Mouse (Mus musculus): ENCODE data around the gene Dlx5. TPM values are rescaled to one million over a fixed set of nuclear protein-coding genes. Genes with fewer than 3 reads are reported as not detected.

Gene Dlx5
- not detected in 2 replicates for polyA plus RNA-seq (2012; ENCODE audit: insufficient read depth, insufficient read length, missing spikeins)

DNA sequence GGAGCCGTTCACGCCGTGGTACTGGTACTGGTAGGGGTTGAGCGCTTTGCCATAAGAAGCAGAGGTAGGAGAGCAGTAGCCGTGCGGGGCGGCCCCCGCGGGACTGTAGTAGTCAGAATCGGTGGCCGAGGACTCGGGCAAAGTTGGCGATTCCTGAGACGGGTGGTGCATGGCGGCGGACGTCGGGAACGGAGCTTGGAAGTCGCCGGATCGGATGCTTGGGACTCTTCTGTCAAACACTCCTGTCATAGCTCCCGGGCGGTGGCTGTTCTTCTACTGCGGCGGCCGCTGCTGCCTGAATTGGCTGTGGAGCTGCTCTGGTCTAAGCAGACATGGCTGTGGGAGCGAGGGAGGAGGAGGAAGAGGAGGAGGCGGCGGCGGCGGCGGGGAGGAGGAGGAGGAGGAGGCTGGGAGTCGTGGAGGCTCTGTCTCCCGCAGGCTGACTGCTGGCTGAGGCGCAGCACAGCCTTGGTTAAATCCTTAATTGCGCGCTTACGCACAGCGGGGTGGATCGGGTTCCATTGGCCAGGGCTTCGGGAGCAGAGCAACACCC lies at the start of gene Dlx5:
TSS of gene Dlx5 (minus strand) at position 448 of the 553 bp plus-strand sequence.
- Histone ChIP-seq H3K4me3 (ENCODE audit: insufficient read depth, low read depth, low read length) (peak within 1 kb of the TSS; percentile 52), H3K27ac (replicated peaks; ENCODE audit: low read depth, low read length) (no peak within 1 kb of the TSS), H3K4me1 (ENCODE audit: control insufficient read depth, insufficient read depth, insufficient read length, low read length) (no peaks in the 10 kb centered on the region)

DNA sequence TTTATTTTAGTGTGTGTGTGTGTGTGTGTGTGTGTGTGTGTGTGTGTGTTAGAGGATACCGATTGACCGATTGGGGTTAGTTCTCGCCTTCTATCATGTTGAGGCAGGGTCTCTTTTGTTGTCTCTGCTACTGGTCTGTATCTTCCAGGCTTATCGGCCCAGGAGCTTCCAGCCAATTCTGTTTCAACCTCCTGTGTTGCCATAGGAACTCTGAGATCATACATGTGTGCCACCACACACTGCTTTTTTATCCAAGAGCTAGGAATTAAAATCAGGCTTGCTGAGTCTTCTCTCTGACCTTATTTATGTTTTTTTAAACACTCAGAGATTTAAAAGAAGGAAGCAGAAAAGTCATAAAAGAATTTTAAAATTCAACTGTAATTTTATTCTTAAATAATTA lies 49.6 kb upstream of the Dlx5 start:
- H3K4me3 ChIP-seq (ENCODE audit: insufficient read depth, low read depth, low read length) = no peak overlapping the region
- H3K4me1 ChIP-seq (ENCODE audit: control insufficient read depth, insufficient read depth, insufficient read length, low read length) = no peaks in the 10 kb centered on the region
- H3K27ac ChIP-seq (replicated peaks; ENCODE audit: low read depth, low read length) = no peak overlapping the region

DNA sequence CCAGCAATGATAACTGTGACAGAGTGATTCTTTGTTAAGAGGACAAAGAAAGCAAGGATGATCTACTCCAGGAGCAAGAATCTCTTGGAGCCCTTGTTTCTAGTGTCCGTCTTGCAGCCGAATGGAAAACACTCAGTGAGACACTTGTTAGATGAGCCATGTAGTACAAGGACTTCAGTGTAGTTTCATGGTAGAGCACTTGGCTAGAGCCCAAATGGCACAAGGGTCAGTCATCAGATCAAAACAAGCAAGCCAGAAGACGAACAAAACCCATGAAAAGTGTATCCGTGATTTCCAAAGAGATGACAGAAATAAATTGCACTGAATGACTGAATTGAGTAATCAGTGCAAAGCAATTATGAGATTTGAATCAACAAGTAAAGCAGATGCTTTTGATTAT lies 48.9 kb upstream of the Dlx5 start:
- Histone ChIP-seq H3K27ac (replicated peaks; ENCODE audit: low read depth, low read length) (no peak overlapping the region), H3K4me3 (ENCODE audit: insufficient read depth, low read depth, low read length) (no peak overlapping the region), H3K4me1 (ENCODE audit: control insufficient read depth, insufficient read depth, insufficient read length, low read length) (no peaks in the 10 kb centered on the region)

DNA sequence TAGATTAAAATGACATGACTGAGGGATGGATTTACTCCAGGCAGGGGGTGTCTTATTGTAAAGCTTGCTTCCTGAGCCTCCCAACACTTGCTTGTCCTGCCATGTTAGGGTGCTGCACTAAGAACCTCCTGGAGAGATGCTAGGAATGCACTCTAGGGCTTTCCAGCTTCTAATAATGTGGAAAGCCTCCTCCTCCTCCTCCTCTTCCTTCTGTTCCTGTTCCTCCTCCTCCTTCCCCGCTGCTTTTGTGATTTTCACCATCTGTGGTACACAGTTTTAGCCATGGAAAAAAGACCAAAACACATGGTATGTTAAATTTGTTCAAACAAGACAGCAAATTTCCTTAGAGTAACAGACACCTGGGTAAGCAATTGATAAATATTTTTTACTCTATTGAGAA lies 43.4 kb upstream of the Dlx5 start:
- no peak overlapping the region for H3K27ac ChIP-seq (replicated peaks; ENCODE audit: low read depth, low read length)

DNA sequence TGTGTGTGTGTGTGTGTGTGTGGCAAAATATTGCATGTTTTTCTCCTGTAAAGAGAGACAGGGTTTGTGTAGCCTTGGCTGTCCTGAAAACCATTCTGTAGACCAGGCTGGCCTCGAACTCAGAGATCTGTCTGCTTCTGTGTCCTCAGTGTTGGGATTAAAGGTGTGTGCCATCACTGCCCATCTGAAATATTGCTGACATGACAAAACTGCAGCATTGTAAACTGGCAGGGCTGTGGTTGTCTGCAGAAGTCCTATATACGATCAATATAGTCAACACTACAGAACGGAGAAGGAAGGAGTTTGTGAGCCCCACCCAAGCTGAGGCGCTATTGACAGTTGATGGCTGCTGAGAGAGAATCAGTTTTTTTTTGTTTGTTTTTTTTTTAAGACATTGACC lies 35.4 kb upstream of the Dlx5 start:
- no peak overlapping the region for H3K4me3 ChIP-seq (ENCODE audit: insufficient read depth, low read depth, low read length)
- H3K27ac ChIP-seq (replicated peaks; ENCODE audit: low read depth, low read length) = no peak overlapping the region
- no peaks in the 10 kb centered on the region for H3K4me1 ChIP-seq (ENCODE audit: control insufficient read depth, insufficient read depth, insufficient read length, low read length)

More for the DNA sequence above, 43.4 kb upstream of the Dlx5 start:
- no peaks in the 10 kb centered on the region for H3K4me1 ChIP-seq (ENCODE audit: control insufficient read depth, insufficient read depth, insufficient read length, low read length)
- H3K4me3 ChIP-seq (ENCODE audit: insufficient read depth, low read depth, low read length) = no peak overlapping the region

DNA sequence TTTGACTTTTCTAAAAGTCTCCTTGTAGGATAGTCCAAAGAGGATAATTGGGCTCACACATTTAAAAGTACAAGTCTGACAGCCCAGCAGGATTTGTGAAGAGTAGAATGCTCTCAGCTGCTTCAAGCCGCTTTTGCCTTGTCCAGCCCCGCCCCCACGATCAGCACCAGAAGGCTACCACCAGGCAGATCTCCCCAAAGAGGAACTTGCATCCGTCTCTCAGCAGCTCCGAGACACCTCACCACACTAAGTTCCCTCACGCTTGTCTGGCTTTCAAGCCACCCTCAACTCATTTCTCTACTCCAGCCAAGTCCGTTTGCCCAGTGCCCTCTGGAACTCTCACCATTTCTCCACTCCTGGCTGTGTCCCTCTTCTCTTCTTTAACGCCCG lies 33.6 kb upstream of the Dlx5 start:
- Histone ChIP-seq H3K27ac (replicated peaks; ENCODE audit: low read depth, low read length) (no peak overlapping the region), H3K4me1 (ENCODE audit: control insufficient read depth, insufficient read depth, insufficient read length, low read length) (no peaks in the 10 kb centered on the region), H3K4me3 (ENCODE audit: insufficient read depth, low read depth, low read length) (no peak overlapping the region)

DNA sequence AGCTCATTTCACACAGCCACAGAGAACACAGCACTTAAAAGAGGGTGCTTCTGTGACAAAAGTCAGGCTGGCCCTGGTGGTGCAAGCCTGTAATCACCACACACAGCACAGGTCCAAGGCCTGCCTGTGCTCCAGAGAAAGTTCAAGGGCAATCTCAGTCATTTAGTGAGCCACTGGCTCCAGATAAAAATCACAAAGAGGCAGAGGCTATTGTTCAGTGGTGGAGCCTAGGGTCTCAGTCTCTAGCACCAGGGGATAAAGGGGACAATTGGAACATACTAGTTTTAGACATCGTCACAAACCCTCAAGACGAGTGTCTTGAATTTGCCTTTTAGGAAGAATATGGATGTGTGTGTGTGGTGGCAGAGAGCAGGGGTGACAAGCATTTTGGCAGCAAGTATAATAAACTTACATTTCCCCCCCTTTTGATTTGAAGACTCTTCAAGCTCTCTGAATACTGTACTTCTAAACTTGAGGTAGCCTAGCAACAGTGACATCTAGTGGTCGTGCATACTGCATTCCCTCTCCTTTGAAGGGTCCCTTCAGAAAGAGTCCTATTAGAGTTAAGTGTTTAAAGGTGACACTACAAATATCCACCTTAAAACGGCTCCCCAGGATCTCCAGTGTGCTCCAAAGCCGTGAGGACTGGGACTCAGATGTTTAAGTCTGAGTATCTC lies 33.1 kb upstream of the Dlx5 start:
- no peak overlapping the region for H3K27ac ChIP-seq (replicated peaks; ENCODE audit: low read depth, low read length)
- H3K4me1 ChIP-seq (ENCODE audit: control insufficient read depth, insufficient read depth, insufficient read length, low read length) = no peaks in the 10 kb centered on the region
- H3K4me3 ChIP-seq (ENCODE audit: insufficient read depth, low read depth, low read length) = no peak overlapping the region

DNA sequence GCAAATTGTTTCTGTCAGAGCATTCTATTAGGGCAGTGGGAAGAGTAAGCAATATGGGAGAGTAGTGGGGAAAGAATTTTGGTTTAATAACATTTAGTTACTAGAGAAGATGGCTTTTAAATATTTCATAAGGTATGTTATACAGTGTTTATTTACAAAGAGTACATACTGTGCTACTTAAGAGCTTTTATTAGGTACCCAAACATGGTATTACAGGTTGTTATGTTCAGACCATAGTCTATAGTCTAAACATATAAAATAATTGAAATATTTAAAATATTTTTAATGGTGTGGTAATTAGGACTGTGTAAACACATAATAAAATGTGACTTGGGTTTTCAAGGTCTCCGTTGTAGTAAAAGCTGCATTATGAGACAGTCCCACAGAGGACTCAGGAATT lies 32.4 kb upstream of the Dlx5 start:
- Histone ChIP-seq H3K4me1 (ENCODE audit: control insufficient read depth, insufficient read depth, insufficient read length, low read length) (no peaks in the 10 kb centered on the region), H3K4me3 (ENCODE audit: insufficient read depth, low read depth, low read length) (no peak overlapping the region), H3K27ac (replicated peaks; ENCODE audit: low read depth, low read length) (no peak overlapping the region)

DNA sequence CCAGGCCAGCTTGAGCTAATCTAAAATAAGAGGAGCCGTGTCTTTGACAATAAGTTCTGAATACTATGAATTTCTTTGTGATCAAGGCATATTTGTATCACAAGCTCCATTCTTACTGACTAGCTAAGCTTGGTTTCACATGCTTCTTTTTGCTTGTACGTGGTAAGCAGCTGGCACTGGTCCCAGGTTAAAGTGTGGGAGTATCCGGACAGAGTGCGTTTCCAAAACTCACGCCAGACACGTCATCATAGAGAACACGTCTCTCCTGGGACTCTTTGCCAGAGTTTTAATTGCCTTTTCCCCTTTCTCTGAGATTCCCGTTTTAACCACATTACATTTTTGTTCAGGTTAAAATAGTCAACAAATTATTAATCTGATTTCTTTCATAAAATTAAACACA lies 27.7 kb upstream of the Dlx5 start:
- no peak overlapping the region for H3K4me3 ChIP-seq (ENCODE audit: insufficient read depth, low read depth, low read length)
- H3K27ac ChIP-seq (replicated peaks; ENCODE audit: low read depth, low read length) = peak overlapping the region; percentile 72
- 0 out of 2 replicates have a peak, but pooled peaks cover 3% of the 10 kb centered on the region for H3K4me1 ChIP-seq (ENCODE audit: control insufficient read depth, insufficient read depth, insufficient read length, low read length)

DNA sequence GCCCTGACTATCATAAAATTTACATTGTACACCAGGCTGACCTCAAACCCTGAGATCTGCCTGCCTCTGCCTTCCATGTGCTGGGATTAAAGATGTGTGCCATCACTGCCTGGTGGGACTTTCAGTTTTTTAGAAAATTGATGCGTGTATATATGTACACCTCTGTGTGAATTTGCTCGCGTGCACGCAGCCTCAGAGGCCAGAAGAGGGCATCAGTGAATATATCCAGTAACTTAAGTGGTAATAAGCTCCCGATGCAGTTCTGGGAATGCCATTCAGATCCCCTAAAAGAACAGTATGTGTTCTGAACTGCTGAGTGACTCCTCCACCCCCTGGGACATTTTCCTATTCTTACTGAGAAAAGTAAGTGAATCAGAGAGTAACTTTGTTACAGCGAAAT lies 8.2 kb upstream of the Dlx5 start:
- H3K27ac ChIP-seq (replicated peaks; ENCODE audit: low read depth, low read length) = no peak overlapping the region
- H3K4me1 ChIP-seq (ENCODE audit: control insufficient read depth, insufficient read depth, insufficient read length, low read length) = no peaks in the 10 kb centered on the region
- H3K4me3 ChIP-seq (ENCODE audit: insufficient read depth, low read depth, low read length) = no peak overlapping the region

DNA sequence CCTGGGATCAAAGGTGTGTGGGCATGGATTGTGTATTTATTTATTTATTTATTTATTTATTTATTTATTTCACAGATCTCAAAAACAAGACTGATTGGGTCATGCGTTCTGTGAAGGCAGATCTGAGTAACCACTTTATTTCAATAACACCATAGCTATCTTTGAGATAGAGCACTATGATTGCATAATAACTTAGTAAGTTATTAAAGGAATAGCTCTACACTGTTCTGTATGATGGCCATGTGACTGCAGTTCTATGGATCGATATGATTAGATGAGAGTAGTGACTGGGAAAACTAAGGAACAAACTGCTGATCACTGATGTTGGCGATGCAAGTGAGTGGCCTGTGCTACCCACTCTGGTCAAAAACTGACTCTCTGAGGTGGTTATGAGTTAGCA lies 4.3 kb upstream of the Dlx5 start:
- Histone ChIP-seq H3K27ac (replicated peaks; ENCODE audit: low read depth, low read length) (no peak overlapping the region), H3K4me1 (ENCODE audit: control insufficient read depth, insufficient read depth, insufficient read length, low read length) (no peaks in the 10 kb centered on the region), H3K4me3 (ENCODE audit: insufficient read depth, low read depth, low read length) (no peak overlapping the region)

DNA sequence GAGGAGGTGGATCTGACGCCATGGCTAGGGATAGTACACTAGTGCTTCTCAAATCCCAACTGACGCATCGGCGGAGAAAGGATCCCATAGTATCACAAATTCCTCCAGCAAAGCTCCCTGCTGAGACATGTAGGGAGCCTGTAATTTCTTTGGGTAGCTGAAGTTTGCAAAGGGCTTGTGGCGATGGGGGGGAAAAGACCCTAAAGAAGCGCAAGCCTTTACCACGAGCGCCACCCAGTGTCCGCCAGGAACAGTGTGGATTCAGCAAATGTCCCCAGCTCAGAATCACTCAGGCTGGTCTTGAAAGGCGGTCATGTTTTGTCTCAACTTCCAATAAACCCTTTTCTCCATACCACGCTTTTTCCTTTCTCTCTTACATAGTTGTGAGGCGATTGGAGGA lies 3.0 kb upstream of the Dlx5 start:
- H3K4me3 ChIP-seq (ENCODE audit: insufficient read depth, low read depth, low read length) = no peak overlapping the region
- no peaks in the 10 kb centered on the region for H3K4me1 ChIP-seq (ENCODE audit: control insufficient read depth, insufficient read depth, insufficient read length, low read length)
- H3K27ac ChIP-seq (replicated peaks; ENCODE audit: low read depth, low read length) = no peak overlapping the region

DNA sequence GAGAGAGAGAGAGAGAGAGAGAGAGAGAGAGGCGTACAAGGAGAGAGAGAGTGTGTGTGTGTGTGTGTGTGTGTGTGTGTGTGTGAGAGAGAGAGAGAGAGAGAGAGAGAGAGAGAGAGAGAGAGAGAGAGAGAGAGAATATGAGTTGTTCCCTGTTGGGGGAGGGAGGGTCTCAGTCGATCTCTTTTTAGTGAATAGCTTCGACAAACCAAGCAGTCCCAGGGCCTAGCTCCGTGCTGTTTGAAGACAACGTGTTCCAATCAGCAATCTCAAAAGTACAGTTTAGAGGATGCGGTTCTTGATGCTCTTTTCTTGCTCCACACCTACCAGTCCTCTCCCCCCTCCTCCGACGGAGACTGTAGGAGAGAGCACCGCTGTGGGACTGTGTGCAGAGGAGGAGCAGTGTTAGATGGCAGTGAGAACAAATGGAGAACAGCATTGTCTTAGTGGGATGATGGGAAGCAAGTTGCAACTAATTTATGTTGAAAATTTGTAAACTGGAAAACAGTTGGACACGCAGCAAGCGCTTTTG lies 447 bp upstream of the Dlx5 start:
- 0 out of 2 replicates have a peak overlapping the region, but pooled peaks have one; percentile 11 for H3K4me3 ChIP-seq (ENCODE audit: insufficient read depth, low read depth, low read length)
- no peaks in the 10 kb centered on the region for H3K4me1 ChIP-seq (ENCODE audit: control insufficient read depth, insufficient read depth, insufficient read length, low read length)
- H3K27ac ChIP-seq (replicated peaks; ENCODE audit: low read depth, low read length) = no peak overlapping the region

DNA sequence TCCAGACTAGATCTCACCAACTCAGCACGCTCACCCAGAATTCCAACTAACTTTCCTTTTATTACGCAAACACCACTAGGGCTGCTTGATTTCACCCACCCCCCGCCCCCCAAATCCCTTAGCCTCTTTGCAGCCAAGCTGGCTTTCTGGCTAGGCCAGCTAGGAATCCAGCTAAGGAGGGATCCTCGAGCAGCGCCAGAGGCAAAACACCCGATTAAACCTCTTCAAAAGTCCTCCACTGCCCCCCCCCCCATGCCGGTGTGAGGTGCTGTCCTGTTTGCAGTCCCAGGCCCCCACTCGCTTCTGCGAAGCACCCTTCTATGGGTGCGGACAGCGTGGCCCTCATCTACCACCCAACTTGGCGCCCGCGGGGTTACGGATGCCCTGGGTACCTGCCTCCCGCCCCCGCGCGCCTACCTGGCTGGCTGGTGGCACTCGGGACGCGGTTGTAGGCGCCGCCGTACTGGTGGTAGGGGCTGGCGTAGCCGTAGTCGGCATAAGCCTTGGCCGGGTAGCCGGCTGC lies 709 bp downstream of the Dlx5 start:
- Histone ChIP-seq H3K4me3 (ENCODE audit: insufficient read depth, low read depth, low read length) (peak overlapping the region; percentile 52), H3K27ac (replicated peaks; ENCODE audit: low read depth, low read length) (no peak overlapping the region), H3K4me1 (ENCODE audit: control insufficient read depth, insufficient read depth, insufficient read length, low read length) (no peaks in the 10 kb centered on the region)

DNA sequence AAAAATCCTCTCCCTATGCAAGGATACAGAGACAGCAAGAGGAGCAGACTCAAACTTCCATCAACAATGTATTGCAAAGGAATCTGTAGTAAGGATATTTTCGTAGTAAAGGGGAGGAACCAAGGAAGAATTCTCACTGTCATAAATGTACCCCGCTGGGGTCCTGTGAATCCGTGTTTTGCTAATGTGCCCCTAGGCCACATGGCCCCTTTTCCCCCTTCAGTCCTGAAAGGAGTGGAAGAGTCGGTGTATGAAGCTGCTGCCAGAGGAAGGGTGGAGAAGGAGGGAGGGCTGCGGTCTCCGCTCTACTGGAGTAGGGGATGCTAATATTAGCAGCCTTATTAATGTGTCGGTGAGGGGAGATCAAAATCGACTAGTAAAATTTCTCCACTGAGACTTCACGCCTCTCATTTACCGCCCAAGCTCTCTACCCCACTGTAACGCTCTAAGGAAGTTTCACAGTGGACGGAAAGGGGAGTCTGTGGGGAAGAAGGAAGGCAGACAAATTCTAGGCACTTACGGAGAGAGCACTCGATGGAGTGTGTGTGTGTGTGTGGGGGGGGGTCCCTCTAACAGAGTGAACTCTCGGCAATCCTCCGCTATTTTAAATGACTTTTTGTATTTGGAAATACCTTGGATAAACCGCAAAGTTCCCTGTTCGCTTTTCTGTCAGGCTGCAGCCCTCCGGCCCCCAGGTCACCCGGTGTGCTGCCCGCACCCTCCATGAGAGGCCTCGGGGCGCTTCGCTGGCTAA lies 1.3 kb downstream of the Dlx5 start:
- Histone ChIP-seq H3K4me1 (ENCODE audit: control insufficient read depth, insufficient read depth, insufficient read length, low read length) (no peaks in the 10 kb centered on the region), H3K4me3 (ENCODE audit: insufficient read depth, low read depth, low read length) (peak overlapping the region; percentile 52), H3K27ac (replicated peaks; ENCODE audit: low read depth, low read length) (no peak overlapping the region)
